Mouse (Mus musculus): ENCODE results near the gene Eps15. TPM values are rescaled to one million over a fixed set of nuclear protein-coding genes. Genes with fewer than 3 reads are reported as not detected.

Gene Eps15
- total RNA-seq, 1 experiment from 2014 or later = 103 TPM

DNA sequence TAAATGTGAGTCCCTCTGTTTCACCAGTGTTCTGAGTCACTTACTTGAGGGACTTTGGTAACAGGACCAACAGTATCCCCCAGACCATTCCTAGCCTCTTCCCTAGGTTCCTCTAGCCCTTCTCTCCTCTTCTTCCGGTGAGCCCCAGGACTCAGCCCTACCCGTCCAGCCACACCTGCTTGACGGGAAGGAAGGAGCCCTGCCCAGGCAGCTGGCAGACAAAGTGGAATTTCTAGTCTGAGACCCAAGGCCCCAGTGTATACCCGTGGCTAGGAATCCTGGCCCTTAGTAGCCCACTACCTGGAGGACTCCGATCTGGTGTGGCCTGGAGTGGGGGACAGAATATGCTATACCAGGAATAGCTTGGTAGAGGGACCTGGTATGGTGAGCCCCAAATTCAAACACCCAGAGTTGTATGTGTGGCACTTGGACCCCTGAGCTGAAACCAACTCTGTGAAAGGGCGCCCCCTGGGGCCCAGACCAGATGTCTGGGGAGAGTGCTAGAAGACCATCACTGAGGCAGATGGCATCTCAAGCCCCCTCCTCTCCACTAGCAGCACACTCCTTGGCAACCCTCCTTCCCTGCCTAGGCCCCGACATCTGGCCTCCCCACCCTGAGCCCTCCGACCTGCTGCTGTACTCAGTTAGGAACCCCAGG lies 140.2 kb downstream of the Eps15 start:
- no peak for ATAC-seq (replicated peaks; ENCODE audit: insufficient number of reproducible peaks, low FRiP score, low TSS enrichment, poor library complexity, severe bottlenecking)

DNA sequence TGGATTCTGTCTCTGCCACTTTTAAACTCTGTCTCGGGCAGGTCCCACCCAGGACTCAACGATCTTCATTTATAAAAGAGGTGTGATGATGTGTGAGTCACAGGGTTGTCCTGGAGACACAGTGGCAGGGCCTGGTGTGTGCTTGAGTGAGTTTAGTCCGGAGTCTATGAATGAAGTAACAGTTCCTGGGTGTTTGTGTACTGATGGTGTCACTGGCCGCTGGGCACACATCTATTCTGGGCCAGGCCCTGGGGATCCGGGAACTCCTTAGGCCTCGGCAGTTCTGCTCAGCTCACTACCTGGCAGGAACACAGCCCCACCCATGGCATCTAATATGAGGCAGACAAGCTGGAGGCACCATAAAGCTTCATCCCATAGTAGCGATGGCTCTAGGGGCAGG lies 141.5 kb downstream of the Eps15 start:
- ATAC-seq (replicated peaks; ENCODE audit: insufficient number of reproducible peaks, low FRiP score, low TSS enrichment, poor library complexity, severe bottlenecking) = no peak

- ATAC-seq (replicated peaks; ENCODE audit: insufficient number of reproducible peaks, low FRiP score, low TSS enrichment, poor library complexity, severe bottlenecking) = no peak
These were observed 142.4 kb downstream of the Eps15 start for GRCm38 (mm10) chr4:109422436-109422835.

GRCm38 (mm10) chr4:109423438-109423837 lies 143.4 kb downstream of the Eps15 start:
- ATAC-seq (replicated peaks; ENCODE audit: insufficient number of reproducible peaks, low FRiP score, low TSS enrichment, poor library complexity, severe bottlenecking) = no peak

- ATAC-seq (replicated peaks; ENCODE audit: insufficient number of reproducible peaks, low FRiP score, low TSS enrichment, poor library complexity, severe bottlenecking) = no peak
These were observed 147.0 kb downstream of the Eps15 start for GRCm38 (mm10) chr4:109427058-109427457.

- ATAC-seq (replicated peaks; ENCODE audit: insufficient number of reproducible peaks, low FRiP score, low TSS enrichment, poor library complexity, severe bottlenecking) = no peak
These were observed 150.2 kb downstream of the Eps15 start for GRCm38 (mm10) chr4:109430250-109430649.

- ATAC-seq (replicated peaks; ENCODE audit: insufficient number of reproducible peaks, low FRiP score, low TSS enrichment, poor library complexity, severe bottlenecking) = peak; percentile 24; the same call in 1 of the 2 replicates
These were observed 150.8 kb downstream of the Eps15 start for GRCm38 (mm10) chr4:109430854-109431253.

DNA sequence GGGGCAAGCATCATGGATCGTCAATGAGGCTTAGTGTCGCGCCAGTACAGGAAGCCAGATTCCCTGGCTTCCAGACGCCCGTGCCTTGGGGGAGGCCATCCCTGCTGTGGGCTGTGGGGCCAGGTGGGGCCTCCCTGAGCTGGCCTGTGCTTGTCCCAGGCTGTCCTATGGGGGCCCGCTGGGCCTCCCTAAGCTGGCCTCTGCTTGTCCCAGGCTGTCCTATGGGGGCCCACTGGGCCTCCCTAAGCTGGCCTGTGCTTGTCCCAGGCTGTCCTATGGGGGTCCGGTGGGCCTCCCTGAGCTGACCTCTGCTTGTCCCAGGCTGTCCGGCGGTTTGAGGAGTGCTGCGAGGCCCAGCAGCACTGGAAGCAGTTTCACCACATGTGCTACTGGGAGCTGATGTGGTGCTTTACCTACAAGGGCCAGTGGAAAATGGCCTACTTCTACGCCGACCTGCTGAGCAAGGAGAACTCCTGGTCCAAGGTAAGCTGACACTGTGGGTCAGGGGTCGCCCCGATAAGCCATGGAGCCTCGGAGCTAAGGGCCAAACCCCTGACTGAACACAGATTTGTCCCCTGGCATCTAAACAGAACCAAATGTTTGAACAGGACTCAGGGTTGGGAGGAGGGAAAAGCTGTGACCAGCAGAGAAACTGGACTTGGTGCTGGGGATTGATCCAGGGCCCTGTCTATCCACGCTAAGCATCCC lies 152.8 kb downstream of the Eps15 start:
- ATAC-seq (replicated peaks; ENCODE audit: insufficient number of reproducible peaks, low FRiP score, low TSS enrichment, poor library complexity, severe bottlenecking) = no peak

- no peak for ATAC-seq (replicated peaks; ENCODE audit: insufficient number of reproducible peaks, low FRiP score, low TSS enrichment, poor library complexity, severe bottlenecking)
These were observed 153.6 kb downstream of the Eps15 start for GRCm38 (mm10) chr4:109433641-109434040.

- no peak for ATAC-seq (replicated peaks; ENCODE audit: insufficient number of reproducible peaks, low FRiP score, low TSS enrichment, poor library complexity, severe bottlenecking)
These were observed 154.2 kb downstream of the Eps15 start for GRCm38 (mm10) chr4:109434256-109434655.

Other genes starting within 250 kb of the Eps15 start
- 182 to 250 TPM (median 202 TPM) in 3 replicates for gene Osbpl9, start 78.0 kb upstream of the Eps15 start, total RNA-seq (2017)
- gene Calr4, start 45.8 kb upstream of the Eps15 start, total RNA-seq (2017) = not detected in 3 replicates
- gene Ttc39a, start 126.4 kb downstream of the Eps15 start, total RNA-seq (2017) = not detected in 3 replicates
- gene Rnf11, start 204.5 kb downstream of the Eps15 start, total RNA-seq (2017) = 46.2 to 50.2 TPM (median 49.4 TPM) in 3 replicates

Measured in monocyte, adult 5-6 weeks (primary cell).